Mouse (Mus musculus) G1E (cell line): ENCODE measurements around the gene S100a10. TPM values are rescaled to one million over a fixed set of nuclear protein-coding genes. Genes with fewer than 3 reads are reported as not detected.

ENCODE experiments used
- ATAC-seq: 2 replicates; pipeline ENCODE4 v1.8.0; 2016; ENCODE audit warnings: mild to moderate bottlenecking; ENCODE audit not compliant: insufficient number of reproducible peaks, poor library complexity, low FRiP score, severe bottlenecking; ENCODE audit errors: extremely low read depth
- DNase-seq: peaks from one replicate; pipeline ENCODE4 v3.0.0; 2012; ENCODE audit warnings: low spot score
- H3K27me3 ChIP-seq: 2 replicates; pipeline ENCODE4 v1.6.1; 2012; ENCODE audit warnings: mild to moderate bottlenecking, low read length, inconsistent platforms; ENCODE audit not compliant: insufficient read depth
- H3K36me3 ChIP-seq: replicated peaks from 2 replicates; pipeline ENCODE3; 2012; ENCODE audit warnings: mild to moderate bottlenecking, inconsistent platforms
- H3K4me1 ChIP-seq: 2 replicates; pipeline ENCODE4 v1.6.1; 2012; ENCODE audit warnings: low read depth, low read length, inconsistent platforms, mixed read lengths; ENCODE audit not compliant: insufficient read depth
- H3K4me3 ChIP-seq: 2 replicates; pipeline ENCODE4 v1.5.1; 2012; ENCODE audit warnings: low read depth, mild to moderate bottlenecking, inconsistent platforms, low read length, moderate library complexity, mixed read lengths
- H3K9me3 ChIP-seq: replicated peaks from 2 replicates; pipeline ENCODE4 v1.6.1; 2012; ENCODE audit warnings: inconsistent platforms
- CTCF ChIP-seq: IDR thresholded peaks from 2 replicates; pipeline ENCODE4 v1.5.1; 2012; ENCODE audit warnings: low read depth, low read length, inconsistent platforms, mixed read lengths
- GATA1 ChIP-seq: IDR thresholded peaks from 2 replicates; pipeline ENCODE4 v1.6.1; 2012; ENCODE audit warnings: borderline replicate concordance, low read length, inconsistent platforms, mixed read lengths
- GATA2 ChIP-seq: IDR thresholded peaks from 2 replicates; pipeline ENCODE4 v1.6.1; 2012; ENCODE audit warnings: low read depth, low read length, inconsistent platforms, borderline replicate concordance
- POLR2AphosphoS5 ChIP-seq: IDR thresholded peaks from 2 replicates; pipeline ENCODE4 v1.6.1; 2012; ENCODE audit warnings: low read depth, low read length, inconsistent platforms; ENCODE audit not compliant: insufficient replicate concordance
- TAL1 ChIP-seq: conservative IDR thresholded peaks from 2 replicates; pipeline ENCODE4 v1.6.1; 2012; ENCODE audit warnings: low read depth, low read length, inconsistent platforms, mixed read lengths
- polyA plus RNA-seq: library from polyadenylated mRNA; stranded (reverse); fragments of >175 nt; gene quantifications from 2 replicates; pipeline ENCODE4 v1.2.3, GENCODE M21; 2012
- total RNA-seq, 2 experiments: library from RNA; stranded (forward) in 1 of 2; stranded (reverse) in 1 of 2; fragments of 200-1000 nt in 1 of 2; fragments of >200 nt in 1 of 2; fragmentation: Nextera tagmentation in 1 of 2; gene quantifications; 2 replicates each; pipeline ENCODE4 v1.2.3; 2014 to 2017

Gene S100a10
- total and polyA plus RNA-seq, 3 experiments, result not detected

GRCm38 (mm10) chr3:93512386-93513101 is 42.3 kb upstream of the S100a10 start:
- Histone ChIP-seq H3K9me3 (peaks cover 16% of the 10 kb centered on the region), H3K27me3 (no peaks in the 10 kb centered on the region), H3K36me3 (no peaks in the 10 kb centered on the region), H3K4me3 (no peak overlapping the region), H3K4me1 (no peaks in the 10 kb centered on the region)
- no peak for DNase-seq
- no peak for ATAC-seq
- TF ChIP-seq TAL1 (no peak), CTCF (no peak)

- no peaks in the 10 kb centered on the region for H3K4me1 ChIP-seq
- DNase-seq (no peak), ATAC-seq (no peak)
- TF ChIP-seq POLR2AphosphoS5, result no peak
- TF ChIP-seq TAL1, result no peak
- no peak for TF ChIP-seq CTCF
- TF ChIP-seq GATA1, result no peak
- no peak for TF ChIP-seq GATA2
- no peak overlapping the region for H3K4me3 ChIP-seq
- peaks cover 16% of the 10 kb centered on the region for H3K9me3 ChIP-seq
- no peaks in the 10 kb centered on the region for H3K27me3 ChIP-seq
- H3K36me3 ChIP-seq, result no peaks in the 10 kb centered on the region
These were observed 40.3 kb upstream of the S100a10 start for GRCm38 (mm10) chr3:93514628-93515027.

- no peaks in the 10 kb centered on the region for H3K27me3 ChIP-seq
- no peak for DNase-seq
- H3K4me1 ChIP-seq, result no peaks in the 10 kb centered on the region
- H3K36me3 ChIP-seq, result no peaks in the 10 kb centered on the region
- TF ChIP-seq GATA1 (no peak), CTCF (no peak), TAL1 (no peak), POLR2AphosphoS5 (no peak), GATA2 (no peak)
- H3K9me3 ChIP-seq, result peaks cover 23% of the 10 kb centered on the region
- no peak for ATAC-seq
- no peak overlapping the region for H3K4me3 ChIP-seq
These were observed 37.5 kb upstream of the S100a10 start for GRCm38 (mm10) chr3:93517343-93517742.

GRCm38 (mm10) chr3:93519856-93520329 is 35.0 kb upstream of the S100a10 start:
- Histone ChIP-seq H3K4me3 (no peak overlapping the region), H3K27me3 (no peaks in the 10 kb centered on the region), H3K36me3 (no peaks in the 10 kb centered on the region), H3K4me1 (no peaks in the 10 kb centered on the region), H3K9me3 (peaks cover 33% of the 10 kb centered on the region)
- no peak for ATAC-seq
- DNase-seq, result no peak
- no peak for TF ChIP-seq CTCF
- TF ChIP-seq GATA2, result no peak

GRCm38 (mm10) chr3:93520330-93521193 is 34.3 kb upstream of the S100a10 start, which contains the start of gene S100a11:
Gene S100a11, plus strand, starts transcription at chr3:93520488.
- H3K9me3 ChIP-seq, result peaks cover 36% of the 10 kb centered on the region
- no peak for TF ChIP-seq CTCF
- TF ChIP-seq GATA2, result no peak
- no peak for TF ChIP-seq POLR2AphosphoS5
- TF ChIP-seq GATA1, result no peak
- TF ChIP-seq TAL1, result no peak
- H3K4me3 ChIP-seq, result no peak within 1 kb of the TSS
- no peak for DNase-seq
- no peaks in the 10 kb centered on the region for H3K36me3 ChIP-seq
- H3K27me3 ChIP-seq, result no peaks in the 10 kb centered on the region
- no peak for ATAC-seq
- H3K4me1 ChIP-seq, result no peaks in the 10 kb centered on the region

GRCm38 (mm10) chr3:93521462-93522057 is 33.3 kb upstream of the S100a10 start:
- Histone ChIP-seq H3K4me1 (no peaks in the 10 kb centered on the region), H3K27me3 (no peaks in the 10 kb centered on the region), H3K36me3 (no peaks in the 10 kb centered on the region), H3K9me3 (peaks cover 31% of the 10 kb centered on the region), H3K4me3 (no peak overlapping the region)
- ATAC-seq (no peak), DNase-seq (no peak)
- TF ChIP-seq GATA1, result no peak
- TF ChIP-seq GATA2, result no peak
- TF ChIP-seq TAL1, result no peak
- no peak for TF ChIP-seq CTCF
- TF ChIP-seq POLR2AphosphoS5, result no peak
